Mouse (Mus musculus) megakaryocyte, embryonic 14.5 days (primary cell): Measurements from ENCODE around the gene Grin2b.

Experiments
- FLI1 ChIP-seq: IDR thresholded peaks from 2 replicates; pipeline ENCODE4 v1.6.1; 2012; ENCODE audit warnings: low read length, inconsistent platforms, mixed read lengths
- GATA1 ChIP-seq: IDR thresholded peaks from 3 replicates; pipeline ENCODE4 v1.6.1; 2012; ENCODE audit warnings: mixed read lengths, low read length, inconsistent platforms, borderline replicate concordance

DNA sequence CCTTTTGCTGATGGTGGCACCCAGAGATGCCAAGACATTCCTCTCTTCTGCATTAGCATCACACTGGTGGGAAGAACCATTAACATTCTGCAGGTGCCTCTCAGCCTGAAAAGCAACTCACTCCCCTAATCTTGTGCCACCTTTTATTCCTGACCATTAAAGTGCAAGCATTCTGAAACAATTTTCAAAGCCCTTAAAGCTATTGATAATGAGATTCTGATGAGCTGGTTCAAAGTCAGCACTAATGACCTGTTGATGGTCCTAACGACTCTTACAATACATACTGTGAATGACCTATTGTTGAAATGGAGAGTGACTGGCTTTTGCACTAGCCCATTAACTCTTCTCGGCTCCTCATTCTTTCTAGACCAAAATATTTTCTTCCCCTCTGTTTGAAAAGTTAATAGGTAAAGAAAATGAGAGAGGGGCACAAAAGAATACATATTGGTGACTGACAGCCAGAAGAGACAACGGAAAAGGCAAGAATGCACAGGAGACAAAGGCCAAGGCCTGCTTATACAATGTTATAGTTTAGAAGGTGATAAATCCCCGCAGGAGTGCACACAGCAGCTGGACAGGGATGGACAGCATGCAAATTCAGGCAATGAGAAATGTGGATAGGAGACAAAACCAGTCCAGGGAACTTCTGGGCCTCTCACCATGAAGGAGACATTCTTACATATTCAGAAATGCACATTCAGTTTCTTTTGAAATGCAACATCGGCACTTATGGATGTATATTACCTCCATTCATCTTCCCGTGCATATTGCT is 59.5 kb downstream of the Grin2b start:
- TF ChIP-seq FLI1: no peak
- no peak for TF ChIP-seq GATA1
